Mouse (Mus musculus) ovary, postnatal 10 days (tissue): ENCODE data around the gene Xxylt1.

ENCODE experiments used
- DNase-seq: peaks from one replicate; pipeline ENCODE4 v3.0.0; 2022; ENCODE audit warnings: low spot score

Gene Xxylt1

GRCm38 (mm10) chr16:31061246-31061880, 19.9 kb downstream of the Xxylt1 start:
- no peak for DNase-seq

GRCm38 (mm10) chr16:31060714-31061113, 20.5 kb downstream of the Xxylt1 start:
- DNase-seq: no peak

- DNase-seq: no peak
These were observed 21.0 kb downstream of the Xxylt1 start for GRCm38 (mm10) chr16:31060226-31060625.

GRCm38 (mm10) chr16:31059730-31060129, 21.5 kb downstream of the Xxylt1 start:
- DNase-seq: no peak

GRCm38 (mm10) chr16:31052812-31053211, 28.4 kb downstream of the Xxylt1 start:
- DNase-seq: no peak

GRCm38 (mm10) chr16:31052177-31052726, 29.0 kb downstream of the Xxylt1 start:
- DNase-seq: no peak

GRCm38 (mm10) chr16:31050701-31051100, 30.5 kb downstream of the Xxylt1 start:
- no peak for DNase-seq

GRCm38 (mm10) chr16:31048194-31048593, 33.0 kb downstream of the Xxylt1 start:
- DNase-seq: no peak

- no peak for DNase-seq
These were observed 33.9 kb downstream of the Xxylt1 start for GRCm38 (mm10) chr16:31047186-31047898.

GRCm38 (mm10) chr16:31046217-31046659, 35.0 kb downstream of the Xxylt1 start:
- DNase-seq: no peak

GRCm38 (mm10) chr16:31045211-31045610, 36.0 kb downstream of the Xxylt1 start:
- no peak for DNase-seq

GRCm38 (mm10) chr16:31043136-31043535, 38.1 kb downstream of the Xxylt1 start:
- DNase-seq: no peak

- DNase-seq: no peak
These were observed 39.7 kb downstream of the Xxylt1 start for GRCm38 (mm10) chr16:31041566-31041965.

GRCm38 (mm10) chr16:31039803-31040459, 41.3 kb downstream of the Xxylt1 start:
- DNase-seq: no peak

GRCm38 (mm10) chr16:31037431-31037830, 43.8 kb downstream of the Xxylt1 start:
- no peak for DNase-seq

- DNase-seq: no peak
These were observed 45.5 kb downstream of the Xxylt1 start for GRCm38 (mm10) chr16:31035651-31036245.

GRCm38 (mm10) chr16:31035235-31035634, 46.0 kb downstream of the Xxylt1 start:
- no peak for DNase-seq

GRCm38 (mm10) chr16:31034051-31034450, 47.2 kb downstream of the Xxylt1 start:
- no peak for DNase-seq

- no peak for DNase-seq
These were observed 51.3 kb downstream of the Xxylt1 start for GRCm38 (mm10) chr16:31029739-31030485.

- DNase-seq: no peak
These were observed 53.6 kb downstream of the Xxylt1 start for GRCm38 (mm10) chr16:31027675-31028074.

GRCm38 (mm10) chr16:31025516-31025915, 55.7 kb downstream of the Xxylt1 start:
- no peak for DNase-seq

GRCm38 (mm10) chr16:31024997-31025396, 56.2 kb downstream of the Xxylt1 start:
- no peak for DNase-seq
